Mouse (Mus musculus): Measurements from ENCODE around the gene Car6. TPM values are rescaled to one million over a fixed set of nuclear protein-coding genes. Genes with fewer than 3 reads are reported as not detected.

Gene Car6
- total and polyA plus RNA-seq, 3 experiments = not detected

GRCm38 (mm10) chr4:150155301-150155700 lies 45.8 kb downstream of the Car6 start:
- TF ChIP-seq ZKSCAN1 (IDR thresholded peaks at IDR 0.05; ENCODE audit: borderline replicate concordance, low read depth, low read length) (no peak), POLR2A (IDR thresholded peaks at IDR 0.05; ENCODE audit: low read depth, low read length) (no peak), JUND (conservative IDR thresholded peaks at IDR 0.05; ENCODE audit: low read depth, low read length) (no peak), ZC3H11A (IDR thresholded peaks at IDR 0.05; ENCODE audit: low read depth, low read length) (no peak), KAT2A (IDR thresholded peaks at IDR 0.05; ENCODE audit: insufficient replicate concordance, low read length) (no peak), CTCF (conservative IDR thresholded peaks at IDR 0.05 in 1 of 2, IDR thresholded peaks at IDR 0.05 in 1 of 2; ENCODE audit: low read depth in 2 of 2, low read length in 2 of 2) (no peak), NRF1 (IDR thresholded peaks at IDR 0.05; ENCODE audit: low read depth, low read length) (no peak), UBTF (IDR thresholded peaks at IDR 0.05; ENCODE audit: low read depth, low read length) (no peak), JUN (IDR thresholded peaks at IDR 0.05; ENCODE audit: insufficient read depth, low read depth, low read length) (no peak), HCFC1 (IDR thresholded peaks at IDR 0.05; ENCODE audit: low read depth, low read length) (no peak), POLR2AphosphoS2 (IDR thresholded peaks at IDR 0.05; ENCODE audit: low read depth, low read length) (no peak), CHD1 (IDR thresholded peaks at IDR 0.05; ENCODE audit: low read depth, low read length) (no peak), E2F4 (IDR thresholded peaks at IDR 0.05; ENCODE audit: insufficient replicate concordance, low read depth, low read length) (no peak), TBP (conservative IDR thresholded peaks at IDR 0.05; ENCODE audit: low read depth, low read length) (no peak), IRF4 (IDR thresholded peaks at IDR 0.05; ENCODE audit: low read depth, low read length) (no peak), MYC (IDR thresholded peaks at IDR 0.05; ENCODE audit: low read depth, low read length) (no peak), ELF1 (IDR thresholded peaks at IDR 0.05; ENCODE audit: low read depth, low read length) (no peak), EP300 (IDR thresholded peaks at IDR 0.05; ENCODE audit: low read length) (no peak), PAX5 (IDR thresholded peaks at IDR 0.05; ENCODE audit: low read length) (no peak)
- no peak overlapping the region for H3K27ac ChIP-seq (ENCODE audit: insufficient read depth, low read depth)
- H3K79me2 ChIP-seq (replicated peaks; ENCODE audit: control insufficient read depth, extremely low read depth, insufficient read depth, poor library complexity, severe bottlenecking) = no peaks in the 10 kb centered on the region
- H3K36me3 ChIP-seq (replicated peaks in 1 of 2; ENCODE audit: control insufficient read depth in 1 of 2, insufficient read depth in 1 of 2, low read length in 1 of 2) = no peaks in the 10 kb centered on the region
- H3K4me2 ChIP-seq (ENCODE audit: insufficient read depth, low read depth, poor library complexity, severe bottlenecking) = no peak overlapping the region
- H3K9ac ChIP-seq (ENCODE audit: insufficient read depth, low read depth) = no peak overlapping the region
- peaks cover 3% of the 10 kb centered on the region for H3K9me3 ChIP-seq (replicated peaks; ENCODE audit: low read length)
- H3K4me1 ChIP-seq (ENCODE audit: control insufficient read depth in 1 of 2, insufficient read depth in 2 of 2) = peaks cover 0 to 24% of the 10 kb centered on the region in 2 experiments; a peak in 2 of 4 replicates
- no peak overlapping the region for H3K4me3 ChIP-seq (replicated peaks in 1 of 3; ENCODE audit: low read depth in 2 of 3, low read length in 2 of 3, poor library complexity in 1 of 3)
- no peaks in the 10 kb centered on the region for H3K27me3 ChIP-seq (replicated peaks)
- no peak for DNase-seq (ENCODE audit: extremely low read depth)
- dilution Hi-C loops (cut with MboI; ENCODE audit: extremely low pct_ligation_motif_present, extremely low pct_unique_long_range_greater_than_20kb, low sequenced_read_pairs) = no loop called here
- in situ Hi-C loops (cut with MboI; ENCODE audit: low pct_ligation_motif_present, low pct_unique_long_range_greater_than_20kb, low sequenced_read_pairs) = no loop called here

- Histone ChIP-seq H3K9ac (ENCODE audit: insufficient read depth, low read depth) (no peak overlapping the region), H3K4me3 (replicated peaks in 1 of 3; ENCODE audit: low read depth in 2 of 3, low read length in 2 of 3, poor library complexity in 1 of 3) (no peak overlapping the region), H3K27me3 (replicated peaks) (no peaks in the 10 kb centered on the region), H3K9me3 (replicated peaks; ENCODE audit: low read length) (peaks cover 11% of the 10 kb centered on the region), H3K27ac (ENCODE audit: insufficient read depth, low read depth) (no peak overlapping the region), H3K4me1 (ENCODE audit: control insufficient read depth in 1 of 2, insufficient read depth in 2 of 2) (peaks cover 0 to 24% of the 10 kb centered on the region in 2 experiments; a peak in 2 of 4 replicates), H3K4me2 (ENCODE audit: insufficient read depth, low read depth, poor library complexity, severe bottlenecking) (no peak overlapping the region), H3K36me3 (replicated peaks in 1 of 2; ENCODE audit: control insufficient read depth in 1 of 2, insufficient read depth in 1 of 2, low read length in 1 of 2) (no peaks in the 10 kb centered on the region), H3K79me2 (replicated peaks; ENCODE audit: control insufficient read depth, extremely low read depth, insufficient read depth, poor library complexity, severe bottlenecking) (no peaks in the 10 kb centered on the region)
- dilution Hi-C loops (cut with MboI; ENCODE audit: extremely low pct_ligation_motif_present, extremely low pct_unique_long_range_greater_than_20kb, low sequenced_read_pairs) = no loop called here
- no peak for DNase-seq (ENCODE audit: extremely low read depth)
- peak; percentile 35; the same call in 1 of the 2 replicates for TF ChIP-seq BHLHE40 (IDR thresholded peaks at IDR 0.05; ENCODE audit: low read depth, low read length)
- no peak for TF ChIP-seq UBTF (IDR thresholded peaks at IDR 0.05; ENCODE audit: low read depth, low read length)
- in situ Hi-C loops (cut with MboI; ENCODE audit: low pct_ligation_motif_present, low pct_unique_long_range_greater_than_20kb, low sequenced_read_pairs) = no loop called here
Measured at GRCm38 (mm10) chr4:150152483-150152882, 48.6 kb downstream of the Car6 start.
